Mouse (Mus musculus) right cerebral cortex, postnatal 14 days (tissue): ENCODE results near the gene S100a10.
A peak's percentile ranks its signal among the peaks of the same experiment; 100 is the strongest.
"Not testable (repeated sequence)": the region's sequence is repeated elsewhere in the genome, so short reads cannot be mapped to it uniquely, and the experiment has no call there.

Experiments
- DNase-seq: peaks from one replicate; pipeline ENCODE4 v3.0.0; 2022

The S100a10 gene

GRCm38 (mm10) chr3:93554981-93555877, at the start of gene S100a10:
Gene S100a10, plus strand, starts transcription at chr3:93555080.
- no peak for DNase-seq

GRCm38 (mm10) chr3:93505960-93506863, 48.7 kb upstream of the S100a10 start:
- peak; percentile 17 for DNase-seq

- no peak for DNase-seq
Observed at GRCm38 (mm10) chr3:93506881-93507325, 48.0 kb upstream of the S100a10 start.

GRCm38 (mm10) chr3:93509301-93509700, 45.6 kb upstream of the S100a10 start:
- DNase-seq = no peak

GRCm38 (mm10) chr3:93511036-93511435, 43.8 kb upstream of the S100a10 start:
- DNase-seq = no peak

- no peak for DNase-seq
Observed at GRCm38 (mm10) chr3:93511801-93512200, 43.1 kb upstream of the S100a10 start.

- DNase-seq = no peak
Observed at GRCm38 (mm10) chr3:93512386-93513101, 42.3 kb upstream of the S100a10 start.

GRCm38 (mm10) chr3:93514628-93515027, 40.3 kb upstream of the S100a10 start:
- no peak for DNase-seq

- DNase-seq = no peak
Observed at GRCm38 (mm10) chr3:93517343-93517742, 37.5 kb upstream of the S100a10 start.

- no peak for DNase-seq
Observed at GRCm38 (mm10) chr3:93519856-93520329, 35.0 kb upstream of the S100a10 start.

GRCm38 (mm10) chr3:93520330-93521193, 34.3 kb upstream of the S100a10 start, which contains the start of gene S100a11:
Gene S100a11, plus strand, starts transcription at chr3:93520488.
- DNase-seq = peak; percentile 11

GRCm38 (mm10) chr3:93521462-93522057, 33.3 kb upstream of the S100a10 start:
- DNase-seq = no peak

- DNase-seq = peak; percentile 43
Observed at GRCm38 (mm10) chr3:93522611-93523010, 32.3 kb upstream of the S100a10 start.

- no peak for DNase-seq
Observed at GRCm38 (mm10) chr3:93527300-93527699, 27.6 kb upstream of the S100a10 start.

GRCm38 (mm10) chr3:93528807-93529206, 26.1 kb upstream of the S100a10 start:
- no peak for DNase-seq

GRCm38 (mm10) chr3:93537068-93537576, 17.8 kb upstream of the S100a10 start:
- DNase-seq = no peak

GRCm38 (mm10) chr3:93538486-93538885, 16.4 kb upstream of the S100a10 start:
- DNase-seq = no peak

- no peak for DNase-seq
Observed at GRCm38 (mm10) chr3:93541501-93541900, 13.4 kb upstream of the S100a10 start.

GRCm38 (mm10) chr3:93544170-93544569, 10.7 kb upstream of the S100a10 start:
- not testable (repeated sequence) for DNase-seq

- peak; percentile 83 for DNase-seq
Observed at GRCm38 (mm10) chr3:93547099-93547648, 7.7 kb upstream of the S100a10 start.
